Mouse (Mus musculus) thymus, postnatal 36 days (tissue): ENCODE results near the gene Dapp1.
A peak's percentile ranks its signal among the peaks of the same experiment; 100 is the strongest.
"Not testable (repeated sequence)": the region's sequence is repeated elsewhere in the genome, so short reads cannot be mapped to it uniquely, and the experiment has no call there.

Experiments
- DNase-seq, 2 experiments: peaks; one replicate each; pipeline ENCODE4 v3.0.0; 2022; ENCODE audit warnings: mixed read lengths in 2 of 2

The Dapp1 gene

DNA sequence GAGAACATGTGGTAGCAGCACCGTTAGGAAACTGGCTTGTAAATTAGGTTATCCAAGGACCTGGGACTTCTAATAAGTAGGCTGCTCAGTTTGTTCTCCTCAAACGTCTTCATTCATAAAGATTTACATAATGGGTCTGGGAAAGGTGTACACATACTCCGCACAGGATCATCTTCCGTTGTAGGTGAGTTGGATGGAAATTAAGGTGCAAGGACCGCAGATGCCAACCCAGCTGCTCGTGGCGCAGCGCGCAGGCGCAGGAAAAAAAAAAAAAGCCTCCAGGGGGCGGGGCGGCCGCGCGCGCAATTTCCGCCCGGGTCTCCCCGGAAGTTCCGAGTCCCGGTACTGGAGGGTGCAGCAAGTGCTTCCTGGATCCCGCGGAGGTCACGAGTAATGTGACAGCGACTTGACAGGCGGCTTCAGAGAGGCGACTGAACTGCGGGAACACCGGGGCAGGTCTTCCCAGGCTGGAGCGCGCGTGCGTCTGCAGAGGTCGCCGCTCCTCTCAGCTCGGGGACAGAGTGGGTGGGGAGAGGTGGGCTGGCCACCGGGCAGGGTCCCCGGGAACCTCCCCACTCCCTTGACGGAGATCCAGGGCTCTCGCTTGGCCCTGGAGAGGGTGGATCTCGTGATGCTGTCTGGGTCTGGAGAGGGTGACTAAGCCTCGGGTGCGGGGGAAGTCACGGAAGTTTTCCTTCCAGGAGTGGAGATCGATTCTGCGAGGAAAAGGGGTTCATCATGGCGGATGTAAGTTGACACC lies 63.0 kb downstream of the Dapp1 start, which contains the start of gene Lamtor3:
Gene Lamtor3 (plus strand): TSS at position 335 of the 760 bp plus-strand sequence.
- DNase-seq = peak; percentile 86 to 88

DNA sequence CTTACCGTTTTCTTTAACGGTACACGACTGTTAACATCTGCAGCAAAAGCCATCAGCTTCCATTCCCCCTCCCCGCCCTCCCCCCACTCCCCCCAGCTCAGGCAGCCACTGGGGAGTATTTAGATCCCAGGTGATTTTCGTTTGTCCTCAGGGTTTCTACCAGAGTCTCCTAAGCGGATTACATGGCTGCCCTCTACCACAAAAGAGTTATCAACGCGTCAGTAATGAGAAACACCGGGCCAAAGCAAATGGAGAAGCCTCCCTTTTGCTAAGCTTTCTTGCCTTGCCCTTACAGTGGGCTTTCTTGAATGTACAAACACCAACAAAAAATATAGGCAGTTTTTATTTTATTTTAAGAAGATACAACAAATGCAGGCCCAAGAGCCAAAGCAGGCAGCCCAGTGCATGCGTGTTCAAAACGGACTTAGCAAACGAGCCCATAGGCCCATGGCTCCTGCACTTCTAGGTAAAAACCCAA lies 63.6 kb downstream of the Dapp1 start:
- DNase-seq = no peak

DNA sequence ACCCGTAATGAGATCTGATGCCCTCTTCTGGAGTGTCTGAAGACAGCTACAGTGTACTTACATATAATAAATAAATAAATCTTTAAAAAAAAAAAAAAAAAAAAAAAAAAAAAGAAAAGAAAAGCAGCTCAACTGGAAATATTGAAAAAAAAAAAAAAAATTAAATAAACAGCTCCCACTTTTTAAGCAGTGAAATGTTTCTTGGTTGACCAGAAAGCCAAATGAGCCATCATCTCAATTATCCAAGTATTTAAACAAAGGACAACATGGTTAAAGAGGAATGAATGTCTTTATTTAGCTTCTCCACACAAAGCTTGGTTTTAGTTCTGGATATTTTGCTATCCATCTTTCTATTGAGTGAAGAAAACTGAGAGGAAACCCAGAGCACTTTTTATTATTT lies 66.8 kb downstream of the Dapp1 start:
- not testable (repeated sequence) for DNase-seq

DNA sequence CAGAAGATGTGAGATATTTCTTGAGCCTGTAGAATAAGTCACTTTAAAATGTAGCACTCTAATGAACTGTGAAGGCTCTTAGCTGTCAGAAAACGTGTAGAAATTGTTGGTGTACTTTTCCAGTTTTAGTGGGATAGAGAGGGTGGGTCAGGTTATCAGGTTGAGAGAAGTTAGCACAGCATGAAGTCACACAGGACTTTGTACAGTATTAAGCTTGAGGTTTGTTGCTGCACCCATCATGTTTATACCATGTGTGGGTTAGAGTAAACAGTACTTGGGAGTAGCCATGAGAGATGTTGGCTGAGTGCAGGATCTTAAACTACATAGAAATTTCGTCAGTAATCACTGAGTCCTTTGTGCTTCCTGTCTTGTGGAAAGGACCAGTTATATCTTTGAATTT lies 68.3 kb downstream of the Dapp1 start:
- no peak for DNase-seq

DNA sequence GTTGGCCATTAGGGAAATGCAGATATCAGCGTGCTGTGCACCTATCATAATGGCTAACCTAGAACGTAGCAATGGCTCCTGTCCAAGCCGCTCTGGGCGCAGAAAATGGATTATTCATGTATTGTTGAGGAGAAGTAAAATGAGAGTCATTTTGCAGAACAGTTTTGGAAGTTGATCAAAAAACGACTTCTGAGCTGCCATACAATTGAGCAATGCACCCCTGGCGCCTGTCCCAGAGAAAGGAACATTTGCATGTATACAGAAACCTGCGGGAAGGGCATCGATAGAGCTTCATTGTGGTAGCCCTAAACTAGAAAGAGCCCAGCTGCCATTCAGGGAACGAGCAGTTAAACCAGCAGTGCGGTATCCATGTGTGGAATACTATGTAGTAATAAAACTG lies 81.2 kb downstream of the Dapp1 start:
- no peak for DNase-seq

DNA sequence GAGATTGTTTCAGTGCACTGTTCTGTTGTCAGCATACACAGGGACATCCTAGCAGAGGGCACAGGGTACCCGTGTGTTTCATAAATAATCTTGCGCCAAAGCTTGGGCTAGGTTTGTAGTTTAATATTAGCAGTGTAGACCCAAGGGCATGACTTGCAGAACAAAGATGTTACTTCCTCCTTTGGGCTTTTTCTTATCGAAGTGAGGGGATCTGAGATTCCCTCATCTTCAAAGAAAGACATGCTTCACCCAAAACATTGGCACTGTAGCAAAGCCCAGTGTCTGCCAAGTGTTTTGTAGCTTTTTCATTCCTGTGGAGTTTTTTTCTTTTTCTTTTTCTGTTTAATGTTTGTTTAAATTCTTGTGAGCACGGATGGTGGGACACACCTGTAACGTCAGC lies 83.7 kb downstream of the Dapp1 start:
- no peak for DNase-seq

DNA sequence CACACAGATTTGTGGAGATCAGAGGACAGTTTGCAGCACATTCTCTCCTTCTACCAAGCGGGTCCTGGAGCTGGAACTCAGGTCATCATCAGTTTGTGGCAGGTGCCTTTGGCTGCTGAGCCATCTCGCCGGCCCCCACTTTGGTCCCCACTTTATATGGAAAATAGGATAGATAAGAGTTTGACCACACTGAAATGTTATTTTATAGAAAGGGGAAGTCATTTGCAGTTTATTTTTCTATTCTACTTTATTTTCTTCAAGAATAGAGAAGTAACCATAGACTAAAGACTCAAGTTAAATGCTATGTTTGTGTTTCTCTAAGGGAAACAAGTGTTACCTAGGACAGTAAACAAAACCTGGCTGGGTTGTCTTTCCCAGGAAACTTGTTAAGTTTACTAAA lies 84.5 kb downstream of the Dapp1 start:
- DNase-seq = no peak

DNA sequence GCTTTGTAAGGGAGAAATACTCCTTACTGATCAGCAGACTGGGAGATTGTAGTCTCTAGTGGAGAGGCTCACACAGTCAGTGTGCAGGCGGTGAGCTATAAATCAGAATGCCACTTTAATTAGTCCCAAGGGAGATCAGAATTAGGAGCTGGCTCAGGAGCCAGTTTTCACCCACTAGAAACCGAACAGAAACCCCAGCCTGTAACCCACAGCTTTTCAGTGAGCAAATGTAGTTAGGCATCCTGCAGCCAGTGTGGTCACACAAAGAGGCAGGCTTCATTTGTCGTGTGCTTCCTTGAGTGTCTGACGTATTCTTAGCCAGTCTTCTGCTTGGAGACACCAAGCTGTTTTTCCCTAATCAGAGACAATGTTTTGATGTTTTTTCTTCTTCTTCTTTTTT lies 85.0 kb downstream of the Dapp1 start:
- no peak for DNase-seq

DNA sequence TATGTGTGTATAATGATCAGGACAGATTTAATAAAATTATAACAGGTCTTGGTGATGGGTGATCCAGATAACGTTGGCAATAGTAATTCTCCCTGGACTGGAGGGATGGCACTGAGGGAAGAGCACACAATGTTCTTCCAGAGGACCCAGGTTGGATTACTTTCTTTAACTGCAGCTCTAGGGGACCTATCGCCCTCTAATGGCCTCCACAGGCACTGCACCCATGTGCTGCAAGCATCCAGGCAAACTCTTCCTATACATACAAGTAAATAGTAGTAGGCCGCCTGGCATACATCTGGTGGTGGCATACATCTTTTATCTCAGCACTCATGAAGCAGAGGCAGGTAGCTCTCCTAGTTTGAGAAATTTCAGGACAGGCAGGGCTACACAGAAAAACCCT lies 86.1 kb downstream of the Dapp1 start:
- DNase-seq = peak; percentile 12 to 21

DNA sequence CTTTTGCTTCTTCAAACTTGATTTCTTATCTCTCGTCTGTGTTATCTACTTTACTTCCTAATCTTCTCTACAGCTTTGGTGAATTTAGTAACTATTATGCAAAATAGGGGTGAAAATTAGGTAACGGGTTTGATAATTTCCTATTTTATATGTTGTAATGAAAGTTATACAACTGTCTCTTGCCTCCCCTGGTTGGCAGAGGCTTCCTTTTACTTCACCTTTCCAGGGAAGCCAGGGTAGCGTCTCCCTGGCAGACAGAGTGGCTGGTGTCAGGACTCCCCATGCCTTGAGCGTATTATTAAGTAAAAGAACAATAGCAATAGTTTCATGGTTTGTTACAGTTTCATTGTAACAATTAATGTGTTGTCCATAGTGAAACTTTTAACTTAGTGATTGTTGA lies 87.6 kb downstream of the Dapp1 start:
- DNase-seq = no peak

DNA sequence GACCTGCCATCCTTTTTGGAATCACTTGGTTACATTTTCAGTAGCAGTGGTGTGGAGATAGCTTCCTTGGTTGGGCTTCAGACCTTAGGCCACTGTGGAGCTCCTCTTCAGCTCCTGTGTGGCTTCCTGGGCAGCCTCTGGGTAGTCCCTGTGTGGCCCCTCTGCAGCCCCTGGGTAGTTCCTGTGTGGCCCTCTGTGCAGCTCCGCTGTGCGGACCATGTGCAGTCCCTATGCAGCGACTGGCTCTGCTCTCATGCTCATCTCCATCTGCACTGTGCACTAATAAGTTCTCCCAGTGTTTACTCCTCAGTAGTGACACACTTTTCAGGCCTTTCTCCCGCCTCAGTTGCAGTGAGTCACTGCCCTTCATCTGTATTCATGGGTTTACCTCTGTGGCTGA lies 89.2 kb downstream of the Dapp1 start:
- DNase-seq = no peak

DNA sequence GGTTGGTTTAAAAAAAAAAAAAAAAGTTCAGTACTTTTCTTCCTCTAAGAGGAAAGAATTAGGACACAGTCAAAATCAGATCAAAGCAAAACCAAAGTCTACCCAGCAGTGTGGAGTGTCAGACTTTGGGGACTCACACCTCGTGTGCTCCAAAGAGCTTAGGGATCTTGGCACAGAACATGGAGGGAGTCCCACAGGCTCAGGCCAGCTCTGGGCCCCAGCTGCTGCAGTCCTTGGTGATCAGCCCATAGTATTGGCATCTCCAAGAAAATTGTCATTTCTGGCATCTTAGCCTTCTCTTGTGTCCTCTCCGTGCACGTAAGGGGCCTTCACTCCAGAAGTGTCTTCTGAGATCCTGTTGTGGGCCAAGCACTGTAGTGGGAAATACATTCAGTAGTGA lies 90.3 kb downstream of the Dapp1 start:
- DNase-seq = no peak

DNA sequence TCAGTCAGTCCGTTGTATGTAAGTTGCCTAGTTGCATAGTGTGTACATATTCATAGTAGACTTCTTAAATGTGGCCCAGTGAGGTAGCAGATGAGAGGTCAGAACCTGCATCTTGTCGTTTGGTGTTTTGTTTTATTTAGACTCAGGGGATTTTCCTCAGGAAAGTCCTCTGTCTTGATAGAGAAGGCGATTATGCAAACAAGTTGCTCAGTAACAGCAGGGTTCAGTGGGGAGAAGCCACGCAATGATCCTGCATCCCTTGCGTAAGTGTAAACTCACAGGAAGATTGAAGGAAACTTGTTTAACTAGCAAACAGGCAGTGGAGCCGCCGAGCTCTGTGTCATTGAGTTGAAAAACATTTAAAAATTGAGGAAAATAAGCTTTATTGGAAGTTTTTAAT lies 93.4 kb downstream of the Dapp1 start:
- no peak for DNase-seq

DNA sequence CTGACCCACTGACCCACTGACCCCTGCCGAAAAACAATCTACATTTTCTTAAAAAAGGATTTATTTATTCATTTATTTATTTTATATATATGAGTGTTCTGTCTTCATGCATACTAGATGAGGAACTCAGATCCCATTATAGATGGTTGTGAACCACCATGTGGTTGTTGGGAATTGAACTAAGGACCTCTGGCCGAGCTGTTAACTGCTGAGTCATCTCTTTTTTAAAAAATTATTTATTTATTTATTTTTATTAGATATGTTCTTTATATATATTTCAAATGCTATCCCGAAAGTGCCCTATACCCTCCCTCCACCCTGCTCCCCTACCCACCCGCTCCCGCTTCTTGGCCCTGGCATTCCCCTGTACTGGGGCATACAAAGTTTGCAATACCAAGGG lies 100.3 kb downstream of the Dapp1 start:
- no peak for DNase-seq
